Mouse (Mus musculus) testis, postnatal 10 days (tissue): ENCODE data around the gene Oxct2a.
A peak's percentile ranks its signal among the peaks of the same experiment; 100 is the strongest.
"Not testable (repeated sequence)": the region's sequence is repeated elsewhere in the genome, so short reads cannot be mapped to it uniquely, and the experiment has no call there.

Experiments
- DNase-seq: peaks from one replicate; pipeline ENCODE4 v3.0.0; 2021; ENCODE audit warnings: low spot score

Gene Oxct2a

GRCm38 (mm10) chr4:123313010-123313409 lies 10.4 kb downstream of the Oxct2a start:
- DNase-seq: no peak

GRCm38 (mm10) chr4:123311845-123312244 lies 11.6 kb downstream of the Oxct2a start:
- DNase-seq: no peak

GRCm38 (mm10) chr4:123308292-123308691 lies 15.1 kb downstream of the Oxct2a start:
- DNase-seq: no peak

GRCm38 (mm10) chr4:123306999-123307398 lies 16.4 kb downstream of the Oxct2a start:
- DNase-seq: no peak

GRCm38 (mm10) chr4:123305789-123306188 lies 17.6 kb downstream of the Oxct2a start:
- no peak for DNase-seq

GRCm38 (mm10) chr4:123298980-123299670 lies 24.3 kb downstream of the Oxct2a start:
- DNase-seq: no peak

- DNase-seq: no peak
Observed at GRCm38 (mm10) chr4:123298226-123298625, 25.2 kb downstream of the Oxct2a start.

GRCm38 (mm10) chr4:123297195-123297960 lies 26.1 kb downstream of the Oxct2a start:
- DNase-seq: no peak

GRCm38 (mm10) chr4:123296148-123296534 lies 27.3 kb downstream of the Oxct2a start:
- DNase-seq: no peak

- no peak for DNase-seq
Observed at GRCm38 (mm10) chr4:123295516-123296147, 27.8 kb downstream of the Oxct2a start.

- not testable (repeated sequence) for DNase-seq
Observed at GRCm38 (mm10) chr4:123295026-123295425, 28.4 kb downstream of the Oxct2a start.

- DNase-seq: no peak
Observed at GRCm38 (mm10) chr4:123293661-123294443, 29.6 kb downstream of the Oxct2a start.

GRCm38 (mm10) chr4:123292989-123293388 lies 30.4 kb downstream of the Oxct2a start:
- DNase-seq: no peak

- DNase-seq: no peak
Observed at GRCm38 (mm10) chr4:123292390-123292789, 31.0 kb downstream of the Oxct2a start.

GRCm38 (mm10) chr4:123289038-123289437 lies 34.4 kb downstream of the Oxct2a start:
- DNase-seq: no peak

GRCm38 (mm10) chr4:123286790-123287189 lies 36.6 kb downstream of the Oxct2a start:
- no peak for DNase-seq

- DNase-seq: no peak
Observed at GRCm38 (mm10) chr4:123284731-123285624, 38.5 kb downstream of the Oxct2a start.

GRCm38 (mm10) chr4:123283675-123284064 lies 39.8 kb downstream of the Oxct2a start:
- DNase-seq: not testable (repeated sequence)

- DNase-seq: not testable (repeated sequence)
Observed at GRCm38 (mm10) chr4:123282915-123283674, 40.3 kb downstream of the Oxct2a start.

- peak; percentile 93 for DNase-seq
Observed at GRCm38 (mm10) chr4:123282500-123282899, 40.9 kb downstream of the Oxct2a start.
